ENCODE assay signal across 14 mouse cellular contexts in genomic region chr5:113782624-113783023, GRCm38 (mm10). TPM values are rescaled to one million over a fixed set of nuclear protein-coding genes. Genes with fewer than 3 reads are reported as not detected.
DNase-seq lines count a peak whose midpoint lies in the region; ATAC-seq and TF ChIP-seq lines count a peak whose summit lies in the region.
"Had no signal": no experiment of that assay in that cellular context is flagged by ENCODE, and none has a peak within 500 bp of the region (broad histone marks: within the 10 kb centered on the region; RNA-seq: fewer than 3 reads in every experiment).

No protein-coding gene starts in this region.

- no peak; the same call in 1 of the 2 replicates for TF ChIP-seq POLR2A in embryonic fibroblast, embryonic 13.5 days (IDR thresholded peaks at IDR 0.05; ENCODE audit: low read depth, low read length)

- ATAC-seq in heart, postnatal 0 days (ENCODE audit: insufficient read depth, low read depth): no peak; the same call in 1 of the 2 replicates
- ATAC-seq in erythroid progenitor cell, adult 5-6 weeks (replicated peaks; ENCODE audit: low FRiP score, poor library complexity, severe bottlenecking): no peak

- TF ChIP-seq EP300 in heart, postnatal 0 days (IDR thresholded peaks at IDR 0.05; ENCODE audit: low read depth): no peak

- peak overlapping the region; percentile 68 for H3K27ac ChIP-seq in heart, postnatal 0 days (ENCODE audit: low read depth)
- H3K27ac ChIP-seq in embryonic fibroblast, embryonic 13.5 days (ENCODE audit: insufficient read depth, low read length): peak overlapping the region; percentile 98
- peak overlapping the region; percentile 84 for H3K27ac ChIP-seq in limb, embryonic 10.5 days
- H3K27ac ChIP-seq: liver, embryonic 13.5 days had no signal

- intact Hi-C loops in heart, postnatal 14 days (cut with DNase I): no loop called here

- no peaks in the 10 kb centered on the region for H3K9me3 ChIP-seq in heart, postnatal 0 days (replicated peaks; ENCODE audit: control insufficient read depth, low read length)
- no peaks in the 10 kb centered on the region for H3K9me3 ChIP-seq in limb, embryonic 10.5 days (replicated peaks)
- H3K9me3 ChIP-seq: heart, embryonic 13.5 days; liver, embryonic 13.5 days had no signal

- H3K9ac ChIP-seq in heart, postnatal 0 days (replicated peaks; ENCODE audit: low read depth, low read length): no peak overlapping the region
- H3K9ac ChIP-seq: liver, embryonic 13.5 days had no signal

- no peak overlapping the region for H3K4me3 ChIP-seq in heart, postnatal 0 days (ENCODE audit: low read depth, low read length)
- H3K4me3 ChIP-seq in embryonic fibroblast, embryonic 13.5 days (ENCODE audit: insufficient read depth, low read length): no peak overlapping the region
- H3K4me3 ChIP-seq in limb, embryonic 10.5 days: no peak overlapping the region
- H3K4me3 ChIP-seq: erythroblast, embryonic 14.5 days; heart, embryonic 13.5 days; liver, embryonic 13.5 days had no signal

- no peak overlapping the region for H3K4me2 ChIP-seq in heart, postnatal 0 days (ENCODE audit: low read depth, low read length)
- H3K4me2 ChIP-seq: liver, embryonic 13.5 days had no signal

- peaks cover 7% of the 10 kb centered on the region; the same call in 1 of the 2 replicates for H3K36me3 ChIP-seq in heart, postnatal 0 days (replicated peaks; ENCODE audit: control insufficient read depth, insufficient read depth, low read length)
- H3K36me3 ChIP-seq in limb, embryonic 10.5 days: peaks cover 11% of the 10 kb centered on the region

- peaks cover 6% of the 10 kb centered on the region; the same call in 1 of the 2 replicates for H3K27me3 ChIP-seq in heart, postnatal 0 days (ENCODE audit: control insufficient read depth, insufficient read depth, low read length)
- no peaks in the 10 kb centered on the region for H3K27me3 ChIP-seq in limb, embryonic 10.5 days (ENCODE audit: low read depth, poor library complexity, severe bottlenecking)

- DNase-seq in heart, postnatal 0 days (ENCODE audit: low spot score): no peak
- DNase-seq in heart, postnatal 14 days: no peak
- DNase-seq in Muller cell, postnatal 12 days (ENCODE audit: inconsistent ontology term): peak; percentile 34
- DNase-seq in limb, embryonic 10.5 days (ENCODE audit: low spot score): no peak
- DNase-seq in urinary bladder, postnatal 25 days (ENCODE audit: low spot score): no peak
- no peak for DNase-seq in B cell, adult 2 months
- DNase-seq: cerebellum, postnatal 10 days; liver, embryonic 13.5 days; right cerebral cortex, adult 18-20 months; thymus, postnatal 36 days had no signal

- 49% methylated on average over 7 of the region's 7 CpGs for WGBS in heart, postnatal 0 days
- WGBS in limb, embryonic 10.5 days: 87% methylated on average over 7 of the region's 7 CpGs

- no peaks in the 10 kb centered on the region for H3K4me1 ChIP-seq in heart, postnatal 0 days (ENCODE audit: control insufficient read depth, insufficient read depth)
- peaks cover 7% of the 10 kb centered on the region; the same call in 1 of the 2 replicates for H3K4me1 ChIP-seq in embryonic fibroblast, embryonic 13.5 days (ENCODE audit: control insufficient read depth, insufficient read depth, low read length)
- H3K4me1 ChIP-seq in limb, embryonic 10.5 days: peaks cover 48% of the 10 kb centered on the region

- TF ChIP-seq CTCF in heart, postnatal 0 days (IDR thresholded peaks at IDR 0.05; ENCODE audit: low read depth): no peak
- no peak for TF ChIP-seq CTCF in embryonic fibroblast, embryonic 13.5 days (IDR thresholded peaks at IDR 0.05; ENCODE audit: borderline replicate concordance, insufficient read depth, low read length)

RNA-seq across cellular contexts. Expression of gene Iscu, which starts 10.1 kb away (rescaled TPM):
- 116 and 149 TPM in 2 replicates for total RNA-seq in heart, postnatal 0 days (2014; rRNA removed; ENCODE audit: low replicate concordance)
- 210 and 215 TPM in 2 replicates for polyA plus RNA-seq in heart, postnatal 0 days (2015; fragmentation: Nextera tagmentation; extraction: Ambion mirVana)
- total RNA-seq in heart, postnatal 14 days (2021): 100 to 1,000 TPM; 140 to 145 TPM
- 71.8 and 85.3 TPM in 2 replicates for polyA plus RNA-seq in embryonic fibroblast, embryonic 13.5 days (2011; ENCODE audit: insufficient read length, low read depth, missing spikeins)
- polyA plus RNA-seq in limb, embryonic 10.5 days (2016; fragmentation: Nextera tagmentation; extraction: Ambion mirVana): 106 and 112 TPM in 2 replicates
- total RNA-seq in erythroid progenitor cell, adult 5-6 weeks (2015; ENCODE audit: low replicate concordance): 54.9 and 75.3 TPM in 2 replicates
- 36.4 and 52.0 TPM in 2 replicates for total RNA-seq in erythroid progenitor cell, adult 5-6 weeks (2017; ENCODE audit: low replicate concordance)

RNA-seq across cellular contexts. Expression of gene Sart3, which starts 10.3 kb away (rescaled TPM):
- total RNA-seq in heart, postnatal 0 days (2014; rRNA removed; ENCODE audit: low replicate concordance): 15.8 and 22.3 TPM in 2 replicates
- 11.9 and 12.8 TPM in 2 replicates for polyA plus RNA-seq in heart, postnatal 0 days (2015; fragmentation: Nextera tagmentation; extraction: Ambion mirVana)
- 10 to 100 TPM; 15.6 to 16.9 TPM for total RNA-seq in heart, postnatal 14 days (2021)
- 20.8 and 21.1 TPM in 2 replicates for polyA plus RNA-seq in embryonic fibroblast, embryonic 13.5 days (2011; ENCODE audit: insufficient read length, low read depth, missing spikeins)
- 90.9 and 100 TPM in 2 replicates for polyA plus RNA-seq in limb, embryonic 10.5 days (2016; fragmentation: Nextera tagmentation; extraction: Ambion mirVana)
- 8.4 and 22.0 TPM in 2 replicates for total RNA-seq in erythroid progenitor cell, adult 5-6 weeks (2015; ENCODE audit: low replicate concordance)
- 32.1 and 44.9 TPM in 2 replicates for total RNA-seq in erythroid progenitor cell, adult 5-6 weeks (2017; ENCODE audit: low replicate concordance)

RNA-seq across cellular contexts. Expression of gene Tmem119, which starts 17.7 kb away (rescaled TPM):
- 19.9 and 28.4 TPM in 2 replicates for total RNA-seq in heart, postnatal 0 days (2014; rRNA removed; ENCODE audit: low replicate concordance)
- polyA plus RNA-seq in heart, postnatal 0 days (2015; fragmentation: Nextera tagmentation; extraction: Ambion mirVana): 12.4 and 13.0 TPM in 2 replicates
- total RNA-seq in heart, postnatal 14 days (2021): 10 to 100 TPM; 10.5 to 12.5 TPM
- polyA plus RNA-seq in embryonic fibroblast, embryonic 13.5 days (2011; ENCODE audit: insufficient read length, low read depth, missing spikeins): 66.6 and 92.8 TPM in 2 replicates
- polyA plus RNA-seq in limb, embryonic 10.5 days (2016; fragmentation: Nextera tagmentation; extraction: Ambion mirVana): 159 and 218 TPM in 2 replicates
- 2.9 TPM in 1 of 2 replicates, not detected in the other for total RNA-seq in erythroid progenitor cell, adult 5-6 weeks (2015; ENCODE audit: low replicate concordance)
- total RNA-seq in erythroid progenitor cell, adult 5-6 weeks (2017; ENCODE audit: low replicate concordance): 3.0 TPM in 1 of 2 replicates, not detected in the other

RNA-seq across cellular contexts. Expression of gene Ficd, which starts 47.0 kb away (rescaled TPM):
- total RNA-seq in heart, postnatal 0 days (2014; rRNA removed; ENCODE audit: low replicate concordance): 5.5 and 7.1 TPM in 2 replicates
- 4.1 and 5.3 TPM in 2 replicates for polyA plus RNA-seq in heart, postnatal 0 days (2015; fragmentation: Nextera tagmentation; extraction: Ambion mirVana)
- total RNA-seq in heart, postnatal 14 days (2021): 1 to 10 TPM; 4.7 to 5.7 TPM
- 6.0 and 7.1 TPM in 2 replicates for polyA plus RNA-seq in embryonic fibroblast, embryonic 13.5 days (2011; ENCODE audit: insufficient read length, low read depth, missing spikeins)
- polyA plus RNA-seq in limb, embryonic 10.5 days (2016; fragmentation: Nextera tagmentation; extraction: Ambion mirVana): 3.3 and 3.4 TPM in 2 replicates
- 1.4 TPM in 1 of 2 replicates, not detected in the other for total RNA-seq in erythroid progenitor cell, adult 5-6 weeks (2015; ENCODE audit: low replicate concordance)
- 0.30 and 2.2 TPM in 2 replicates for total RNA-seq in erythroid progenitor cell, adult 5-6 weeks (2017; ENCODE audit: low replicate concordance)

RNA-seq across cellular contexts. Expression of gene Selplg, which starts 49.8 kb away (rescaled TPM):
- 1.6 and 5.0 TPM in 2 replicates for total RNA-seq in heart, postnatal 0 days (2014; rRNA removed; ENCODE audit: low replicate concordance)
- 1.2 and 1.7 TPM in 2 replicates for polyA plus RNA-seq in heart, postnatal 0 days (2015; fragmentation: Nextera tagmentation; extraction: Ambion mirVana)
- total RNA-seq in heart, postnatal 14 days (2021): 1 to 10 TPM; 2.3 to 6.4 TPM
- 0.74 TPM in 1 of 2 replicates, not detected in the other for polyA plus RNA-seq in embryonic fibroblast, embryonic 13.5 days (2011; ENCODE audit: insufficient read length, low read depth, missing spikeins)
- 0.60 and 0.80 TPM in 2 replicates for polyA plus RNA-seq in limb, embryonic 10.5 days (2016; fragmentation: Nextera tagmentation; extraction: Ambion mirVana)
- 81.1 and 83.0 TPM in 2 replicates for total RNA-seq in erythroid progenitor cell, adult 5-6 weeks (2015; ENCODE audit: low replicate concordance)
- 26.7 and 29.5 TPM in 2 replicates for total RNA-seq in erythroid progenitor cell, adult 5-6 weeks (2017; ENCODE audit: low replicate concordance)
